Mouse (Mus musculus) left cerebral cortex, adult 9 months (tissue): ENCODE measurements at regions not wholly inside any gene's neighbourhood (a gene's known extent, or its start where the extent isn't known, plus 50 kb on each side); places are given as distances from the start of the nearest gene placed in this dataset.

Experiments used
- DNase-seq, 2 experiments: peaks; one replicate each; pipeline ENCODE4 v3.0.0; 2022; ENCODE audit warnings: low spot score in 2 of 2

- no peak for DNase-seq
Observed at GRCm38 (mm10) chr5:18414892-18415291, 54.7 kb upstream of the Gnai1 start.
